Comparison of ENCODE assay signal across 16 mouse cellular contexts in genomic region chr2:117811931-117812330, GRCm38 (mm10).
"Had no signal": no experiment of that assay in that cellular context is flagged by ENCODE, and none has a peak within 500 bp of the region (broad histone marks: within the 10 kb centered on the region; RNA-seq: fewer than 3 reads in every experiment).

No protein-coding gene starts in this region.

- DNase-seq: kidney, adult 11 months; kidney, adult 8-10 months; kidney, postnatal 36 days; left cerebral cortex, postnatal 4 days; liver, postnatal 0 days; lung, postnatal 14 days; lung, postnatal 4 days; right cerebral cortex, adult 18-20 months; right cerebral cortex, postnatal 14 days; right cerebral cortex, postnatal 4 days; thymus, postnatal 25 days had no signal

- H3K36me3 ChIP-seq: limb, embryonic 12.5 days; limb, embryonic 15.5 days; midbrain, embryonic 12.5 days; midbrain, embryonic 15.5 days; stomach, embryonic 15.5 days had no signal

- H3K27me3 ChIP-seq: limb, embryonic 12.5 days; limb, embryonic 15.5 days; midbrain, embryonic 12.5 days; midbrain, embryonic 15.5 days; stomach, embryonic 15.5 days had no signal

- H3K4me3 ChIP-seq: limb, embryonic 12.5 days; limb, embryonic 15.5 days; midbrain, embryonic 12.5 days; midbrain, embryonic 15.5 days; stomach, embryonic 15.5 days had no signal

- ATAC-seq: liver, postnatal 0 days; midbrain, embryonic 15.5 days had no signal
